Mouse (Mus musculus): ENCODE data around the gene Osm.
A peak's percentile ranks its signal among the peaks of the same experiment; 100 is the strongest.

Gene Osm

DNA sequence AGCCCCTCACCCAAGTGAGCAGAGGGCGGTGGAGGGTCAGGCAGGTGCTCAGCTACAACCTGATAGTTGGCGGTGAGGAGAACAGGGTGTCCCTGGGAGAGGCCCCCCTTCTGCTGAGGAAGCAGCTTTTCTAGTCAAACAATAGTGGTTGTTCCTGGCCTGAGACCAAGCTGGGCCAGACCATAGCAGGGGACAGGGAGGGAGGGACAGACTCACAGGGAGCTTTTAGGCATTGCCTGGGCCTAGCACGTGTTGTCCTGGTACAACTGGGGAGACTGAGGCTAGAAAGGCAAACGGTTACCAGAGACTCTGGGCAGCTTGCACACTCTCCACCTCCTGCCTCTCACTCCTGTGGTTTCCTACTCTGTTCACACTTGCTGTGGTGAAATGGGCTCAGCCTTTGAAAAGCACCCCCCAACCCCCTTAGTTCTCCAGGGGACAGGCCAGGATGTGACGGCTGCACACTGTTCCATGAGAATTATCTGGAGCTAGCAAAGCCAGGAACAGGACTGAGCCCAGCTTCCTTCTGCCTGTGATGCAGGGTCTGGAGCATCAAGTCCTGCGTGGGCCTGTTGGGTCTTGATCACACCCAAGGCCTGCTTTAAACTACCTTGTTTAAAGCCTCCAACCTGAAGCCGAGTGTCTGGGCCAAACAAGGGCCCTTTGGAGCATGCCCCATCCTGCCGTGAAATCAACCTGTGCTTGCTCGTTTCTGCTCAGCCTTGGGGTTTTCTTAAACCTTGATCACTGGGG, 19.8 kb upstream of the Osm start:
- DNase-seq (ENCODE audit: low spot score): no peak

DNA sequence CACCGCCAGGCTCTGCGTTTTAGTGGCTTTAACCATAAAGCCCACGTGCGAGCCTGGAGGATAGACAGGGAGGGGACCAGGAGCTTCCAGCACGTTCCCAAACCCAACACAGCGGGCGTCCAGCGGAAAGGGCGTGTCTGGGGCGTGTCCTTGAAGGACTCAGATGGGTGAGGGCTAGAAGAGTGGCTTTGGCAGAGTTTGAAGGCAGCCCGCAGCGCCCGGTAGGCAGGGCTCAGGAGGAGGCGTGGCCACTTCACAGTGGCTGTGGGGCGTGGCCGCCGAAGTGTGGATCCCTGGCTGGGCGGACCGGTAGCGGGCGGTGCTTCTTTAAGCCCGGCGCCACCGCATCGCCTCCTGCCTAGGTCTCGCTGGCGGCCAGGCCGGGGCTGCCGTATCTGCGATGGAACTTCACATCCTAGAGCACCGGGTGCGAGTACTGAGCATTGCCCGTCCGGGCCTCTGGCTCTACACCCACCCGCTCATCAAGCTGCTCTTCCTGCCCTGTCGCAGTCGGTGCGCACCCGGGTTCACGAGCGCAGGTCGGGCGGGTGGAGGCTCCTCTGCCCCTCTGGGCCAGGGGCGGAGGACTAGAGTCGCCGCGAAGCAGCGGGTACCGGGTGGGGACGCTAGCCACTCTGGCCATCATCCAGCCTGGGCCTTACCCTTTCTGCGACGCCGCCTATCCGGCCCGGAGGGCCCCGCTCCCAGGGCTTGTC, 18.1 kb upstream of the Osm start, which contains the start of gene Castor1:
Gene Castor1, plus strand, starts transcription at position 312 of the 716 bp plus-strand sequence.
- peak; percentile 80 for DNase-seq (ENCODE audit: low spot score)

DNA sequence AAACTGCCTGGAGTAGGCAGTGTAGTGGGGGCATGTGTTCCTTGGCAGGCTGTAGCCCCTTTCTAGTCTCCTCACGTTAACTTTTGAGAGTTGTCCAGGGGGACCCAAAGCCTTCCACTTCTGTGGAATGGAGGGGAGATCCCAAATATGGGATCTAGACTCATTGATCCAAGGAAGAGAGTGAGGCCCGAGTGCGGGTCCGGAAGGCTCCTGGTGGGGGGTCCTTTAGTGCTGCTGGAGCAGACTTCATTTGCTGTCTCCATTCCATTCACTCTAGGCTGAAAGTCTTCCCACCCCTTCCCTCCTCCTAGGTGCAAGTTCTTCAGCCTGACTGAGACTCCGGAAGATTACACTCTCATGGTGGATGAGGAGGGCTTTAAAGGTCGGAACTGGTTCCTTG, 17.6 kb upstream of the Osm start:
- no peak for DNase-seq (ENCODE audit: low spot score)

DNA sequence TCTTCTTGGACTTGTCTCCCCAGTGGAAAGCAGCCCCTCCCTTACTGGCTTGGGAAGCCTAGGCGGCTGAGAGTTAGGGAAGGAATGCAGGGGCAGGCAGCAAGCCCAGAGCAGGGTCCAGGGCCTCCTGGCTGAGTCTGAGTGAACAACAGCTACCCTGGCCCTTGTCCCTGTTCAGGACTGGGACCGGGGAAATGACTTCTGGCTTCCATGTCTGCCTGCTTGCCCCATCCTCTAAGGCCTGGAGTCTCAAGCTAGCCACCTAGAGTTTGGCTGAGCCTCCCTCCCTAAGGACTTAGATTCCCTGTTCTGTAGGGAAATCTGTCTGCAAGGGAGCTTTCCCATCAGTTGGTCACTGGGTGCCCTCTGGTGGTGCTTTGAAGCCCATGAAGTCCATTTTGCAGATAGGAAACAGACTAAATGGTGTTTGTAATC, 16.9 kb upstream of the Osm start:
- DNase-seq (ENCODE audit: low spot score): peak; percentile 76

DNA sequence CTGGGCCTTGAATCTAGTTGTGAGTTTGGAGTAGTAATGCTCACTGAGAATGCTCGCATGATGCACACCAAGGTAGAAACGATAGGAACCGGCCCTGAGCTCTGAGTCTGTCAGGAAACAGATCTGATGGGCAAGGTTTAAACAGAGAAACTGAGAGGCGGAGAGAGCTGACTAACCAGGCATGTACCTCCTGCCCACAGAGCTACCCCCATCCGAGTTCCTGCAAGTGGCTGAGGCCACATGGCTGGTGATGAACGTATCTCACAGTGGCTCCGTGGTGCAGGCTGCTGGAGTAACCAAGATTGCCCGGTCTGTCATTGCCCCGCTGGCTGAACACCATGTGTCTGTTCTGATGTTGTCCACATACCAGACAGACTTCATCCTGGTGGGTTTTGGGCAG, 16.3 kb upstream of the Osm start:
- no peak for DNase-seq (ENCODE audit: low spot score)

DNA sequence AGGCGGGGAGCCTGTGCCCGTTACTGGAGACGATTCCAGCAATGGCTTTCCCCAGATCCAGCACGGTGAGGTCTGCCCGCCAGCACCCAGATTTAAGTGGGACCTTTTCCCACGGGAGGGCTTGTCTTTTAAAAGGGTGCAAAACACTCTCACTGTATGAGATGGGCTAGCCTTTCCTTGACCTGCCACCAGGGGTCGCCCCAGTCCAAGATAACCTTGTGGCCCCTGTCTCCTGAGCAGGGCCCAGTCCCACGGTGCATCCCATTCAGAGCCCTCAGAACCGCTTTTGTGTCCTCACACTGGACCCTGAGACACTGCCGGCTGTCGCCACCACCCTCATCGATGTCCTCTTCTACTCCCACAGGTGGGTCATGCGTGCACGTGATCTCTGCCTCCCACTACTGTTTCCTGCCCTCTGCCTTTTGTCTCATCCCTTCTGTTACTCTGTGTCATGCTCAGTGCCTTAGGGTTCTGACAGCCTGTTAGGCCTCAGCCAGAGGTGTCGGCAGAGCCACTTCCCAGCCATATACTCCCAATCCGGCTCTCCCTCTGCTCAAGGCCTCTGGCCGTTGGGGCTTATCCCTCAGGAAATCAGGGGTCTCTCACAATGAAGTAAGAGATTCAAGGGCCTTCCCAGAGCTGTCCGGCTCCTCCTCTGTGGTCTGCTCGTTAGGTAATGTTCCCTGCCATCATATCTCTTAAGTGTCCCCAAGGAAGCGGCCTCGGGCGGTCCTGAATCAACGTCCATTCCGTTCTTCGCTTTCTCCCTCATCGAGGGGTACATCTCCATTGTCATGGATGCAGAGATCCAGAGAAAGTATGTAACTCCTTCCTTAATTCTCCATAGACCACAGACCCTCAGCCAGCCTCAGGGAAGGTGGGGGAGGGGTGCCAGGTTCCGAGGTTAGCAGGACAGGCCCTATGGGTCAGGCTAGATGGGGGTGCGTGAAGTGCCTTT, 15.5 kb upstream of the Osm start:
- peak; percentile 82 for DNase-seq (ENCODE audit: low spot score)

DNA sequence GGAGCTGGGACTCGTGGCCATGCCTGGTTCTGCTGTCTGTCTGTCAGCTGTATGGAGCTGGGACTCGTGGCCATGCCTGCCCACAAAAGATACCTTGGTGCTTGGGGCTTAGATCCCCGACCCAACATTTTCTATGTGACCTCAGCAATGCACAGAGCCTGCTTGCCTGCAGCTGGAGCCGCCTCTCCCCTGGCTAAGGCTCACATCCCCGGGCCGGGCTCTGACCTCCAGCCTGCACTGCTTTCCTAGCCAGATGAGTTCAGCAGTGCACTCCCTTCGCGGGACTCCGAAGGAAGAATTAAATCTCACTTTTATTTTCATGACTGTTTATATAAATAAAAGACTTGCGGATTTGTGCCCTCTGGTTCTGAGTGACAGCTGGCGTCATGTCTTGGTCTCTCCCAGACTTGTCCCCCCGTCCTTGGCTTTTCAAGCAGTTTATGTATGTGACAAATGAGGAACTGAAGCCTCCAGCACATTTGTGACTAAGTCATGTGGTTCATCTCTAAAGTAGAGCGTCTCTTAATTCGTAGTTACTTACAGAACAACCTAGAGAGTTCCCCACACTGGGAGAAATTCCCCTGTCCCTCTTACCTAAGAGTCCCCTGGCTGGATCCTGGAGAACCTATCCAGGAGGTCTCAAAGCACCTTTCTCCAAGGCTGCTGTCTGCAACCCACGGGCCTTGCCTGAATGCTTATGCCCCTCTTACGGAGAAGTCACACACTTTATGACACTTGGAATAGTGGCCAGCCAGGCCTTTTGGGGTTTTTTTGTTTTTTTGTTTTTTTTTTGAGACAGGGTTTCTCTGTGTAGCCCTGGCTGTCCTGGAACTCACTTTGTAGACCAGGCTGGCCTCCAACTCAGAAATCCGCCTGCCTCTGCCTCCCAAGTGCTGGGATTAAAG, 13.9 kb upstream of the Osm start:
- DNase-seq (ENCODE audit: low spot score): no peak

DNA sequence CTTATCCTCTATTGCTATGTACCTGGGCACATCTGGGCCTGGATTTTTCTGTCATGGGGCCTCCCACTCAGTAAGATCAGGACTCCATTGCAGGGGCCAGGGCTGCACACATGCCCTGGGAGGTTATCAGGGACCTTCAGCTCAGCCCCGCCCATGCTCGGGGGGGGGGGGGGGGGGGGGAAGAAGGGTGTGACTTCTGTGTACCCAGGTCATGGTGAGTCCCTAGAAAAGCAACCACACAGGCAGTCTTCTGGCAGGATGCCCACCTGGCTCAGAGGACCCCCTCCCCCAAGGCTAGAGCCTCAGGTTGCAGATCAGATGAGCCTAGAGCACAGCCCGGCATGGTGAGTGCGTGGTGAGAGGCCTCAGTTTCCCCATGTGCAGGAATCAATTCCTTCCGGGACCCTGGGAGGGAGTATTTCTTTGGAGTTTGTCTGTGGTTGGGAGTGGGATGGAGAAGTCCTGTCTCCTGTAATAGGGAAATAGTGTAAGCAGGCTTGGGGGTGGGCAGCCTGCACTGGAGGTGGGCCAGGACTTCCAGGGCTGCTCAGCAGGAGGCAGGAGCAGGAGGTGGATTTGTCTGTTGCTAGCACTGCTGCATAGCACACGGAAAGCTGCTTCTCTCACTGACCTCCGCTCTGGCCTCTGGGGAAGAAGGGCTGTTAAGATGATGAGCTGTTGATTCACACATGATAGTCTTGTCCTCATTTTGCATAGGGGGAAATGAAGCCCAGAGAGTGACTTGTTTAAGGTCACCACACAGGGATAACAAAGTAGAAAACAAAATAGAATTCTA, 12.6 kb upstream of the Osm start:
- DNase-seq (ENCODE audit: low spot score): no peak

DNA sequence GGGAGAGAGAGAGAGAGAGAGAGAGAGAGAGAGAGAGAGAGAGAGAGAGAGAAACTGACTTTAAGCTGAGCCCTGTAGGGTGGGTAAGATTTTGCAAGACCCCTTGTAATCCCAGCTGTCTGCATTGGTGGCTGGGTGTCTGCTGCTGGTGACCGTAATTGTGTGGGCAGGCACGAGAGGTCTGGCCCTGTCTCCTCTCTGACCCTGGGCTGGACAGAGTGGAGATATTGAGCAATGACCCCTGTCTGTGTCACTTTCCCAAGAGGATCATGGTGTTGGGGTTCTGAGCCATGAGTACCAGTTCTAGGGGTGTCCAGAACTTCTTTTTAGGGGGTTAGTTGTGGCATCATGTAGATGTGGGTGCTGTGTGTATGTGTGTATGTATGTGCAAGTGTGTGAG, 12.0 kb upstream of the Osm start:
- no peak for DNase-seq (ENCODE audit: low spot score)

DNA sequence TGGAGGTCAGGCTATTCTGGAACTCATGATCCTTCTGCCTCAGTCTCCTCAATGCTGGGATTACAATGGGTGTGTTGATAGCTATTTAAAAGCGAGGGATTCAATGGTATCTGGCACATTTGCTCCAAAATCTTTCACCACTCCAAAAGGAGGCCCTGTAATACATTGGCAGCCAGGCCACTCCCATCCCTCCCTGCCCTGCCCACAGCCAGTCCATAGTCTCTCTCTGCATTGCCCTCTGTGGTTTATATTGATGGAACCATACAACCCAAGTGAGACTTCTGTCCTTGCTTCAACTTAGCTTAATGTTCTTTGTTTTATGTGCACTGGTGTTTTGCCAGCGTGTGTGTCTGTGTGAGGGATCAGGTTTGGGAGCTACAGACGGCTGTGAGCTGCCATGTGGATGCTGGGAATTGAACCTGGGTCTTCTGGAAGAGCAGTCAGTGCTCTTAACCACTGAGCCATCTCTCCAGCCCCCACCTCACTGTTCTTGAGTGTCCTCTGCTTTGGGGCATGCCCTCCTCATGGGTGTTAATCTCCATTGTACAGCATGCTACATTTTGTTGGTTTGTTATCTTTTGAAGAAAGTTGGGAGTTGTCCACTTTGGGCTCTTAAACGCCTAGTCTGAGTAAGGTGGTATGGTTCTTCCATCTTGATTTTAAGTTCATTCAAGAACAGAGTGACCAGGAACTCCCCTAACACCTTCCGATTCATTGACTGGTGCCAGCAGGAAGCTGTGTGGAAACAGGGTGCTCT, 9.5 kb upstream of the Osm start:
- no peak for DNase-seq (ENCODE audit: low spot score)

DNA sequence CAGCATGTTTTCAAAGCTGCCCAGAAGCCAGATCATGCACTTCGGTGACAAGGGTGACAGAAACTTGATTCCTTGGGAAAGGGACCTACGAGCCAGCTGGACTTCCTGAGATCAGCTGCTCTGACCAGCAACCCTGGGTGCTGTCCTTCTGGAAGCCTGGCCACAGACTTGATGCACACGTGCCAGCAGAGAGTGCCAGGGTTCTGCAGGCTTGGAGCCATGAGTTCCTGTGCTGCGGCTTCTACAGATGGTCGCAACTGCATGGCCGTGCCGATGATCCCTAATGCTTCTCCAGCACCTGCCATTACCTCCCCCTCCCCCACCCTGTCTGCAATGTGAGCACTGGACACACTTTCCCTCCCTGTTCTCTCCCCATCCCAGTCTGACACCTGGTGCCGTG, 7.8 kb upstream of the Osm start:
- peak; percentile 21 for DNase-seq (ENCODE audit: low spot score)

DNA sequence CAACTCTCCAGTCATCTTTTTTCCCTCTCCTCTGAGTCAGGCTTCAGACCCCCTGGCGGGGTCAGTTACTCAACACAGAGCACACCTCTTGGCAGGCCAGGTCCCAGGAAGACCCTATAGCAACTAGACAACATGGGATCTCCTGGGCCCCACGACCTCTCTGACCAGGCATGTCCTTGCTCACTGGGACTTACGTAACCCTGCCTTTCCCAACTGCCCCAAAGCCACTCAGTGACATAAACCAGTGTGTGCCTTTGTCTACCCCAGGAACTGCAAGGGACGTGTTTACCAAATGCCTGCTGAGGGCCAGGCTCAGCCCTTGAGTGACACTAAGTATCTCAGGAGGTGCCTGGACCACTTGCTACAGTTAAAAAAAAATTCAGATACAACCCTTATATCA, 6.4 kb upstream of the Osm start:
- no peak for DNase-seq (ENCODE audit: low spot score)

DNA sequence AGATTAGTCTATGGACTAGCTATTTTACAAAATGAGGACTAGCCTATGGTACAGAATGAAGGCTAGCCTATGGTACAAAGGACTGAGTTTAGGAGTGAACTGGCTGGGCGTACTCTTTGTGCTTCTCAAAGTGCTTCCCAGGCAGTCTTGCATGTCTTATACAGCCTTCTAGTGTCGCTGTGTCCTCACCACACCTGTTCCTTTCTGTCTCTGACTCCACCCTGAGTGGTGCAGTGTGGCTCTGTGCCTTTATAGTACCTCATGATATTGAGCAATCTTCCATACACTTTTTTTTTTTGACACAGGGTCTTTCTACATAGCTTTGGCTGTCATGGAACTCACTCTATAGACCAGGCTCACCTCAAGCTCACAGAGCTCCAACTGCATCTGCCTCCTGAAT, 4.8 kb upstream of the Osm start:
- DNase-seq (ENCODE audit: low spot score): no peak

DNA sequence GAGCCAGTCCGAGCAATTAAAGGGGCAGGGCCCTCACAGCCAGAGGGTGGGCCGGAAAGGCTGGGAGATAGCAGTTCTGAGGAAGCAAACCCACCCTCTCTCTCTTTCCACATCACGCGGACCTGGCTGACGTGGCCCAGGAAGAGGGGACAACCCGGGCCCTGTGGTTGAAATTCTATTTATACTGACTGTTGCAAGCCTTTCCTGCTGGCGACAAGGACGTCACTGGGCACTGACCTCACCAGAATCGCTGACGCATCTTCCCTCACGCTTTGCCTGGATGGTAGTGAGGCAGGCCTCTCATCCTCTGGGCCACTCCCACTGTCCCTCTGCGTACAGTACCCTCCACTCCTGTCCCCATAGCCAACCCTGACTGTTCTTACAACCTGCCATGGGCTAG, 3.6 kb upstream of the Osm start:
- no peak for DNase-seq (ENCODE audit: low spot score)

DNA sequence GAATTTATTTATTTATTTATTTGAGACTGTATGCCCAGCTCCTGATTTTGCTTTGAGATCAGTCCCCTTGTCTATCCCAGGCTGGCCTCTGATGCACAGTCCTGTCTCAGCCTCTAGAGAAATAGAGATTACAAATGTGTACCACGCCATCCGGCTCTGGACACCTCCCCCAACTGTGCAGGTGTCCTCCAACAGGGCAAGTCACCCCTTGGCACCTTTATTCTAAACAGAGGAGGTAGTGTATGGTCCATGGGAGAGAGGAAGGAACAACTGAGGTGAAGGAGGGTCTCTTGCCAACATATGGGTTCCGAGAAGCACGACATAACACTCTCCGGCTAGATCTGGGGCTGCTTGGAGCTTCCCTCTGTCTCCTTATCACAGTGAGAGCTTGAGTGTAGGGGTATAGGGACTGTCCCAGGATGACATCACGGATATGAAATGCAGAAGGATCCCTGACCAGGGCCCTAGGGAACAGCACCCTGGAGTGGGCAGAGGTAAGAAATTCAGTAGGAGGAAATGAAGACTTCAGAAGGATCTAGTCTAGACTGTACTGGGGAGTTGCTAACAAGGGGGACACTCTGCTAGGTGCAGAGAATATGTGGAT, 1.1 kb upstream of the Osm start:
- no peak for DNase-seq (ENCODE audit: low spot score)

DNA sequence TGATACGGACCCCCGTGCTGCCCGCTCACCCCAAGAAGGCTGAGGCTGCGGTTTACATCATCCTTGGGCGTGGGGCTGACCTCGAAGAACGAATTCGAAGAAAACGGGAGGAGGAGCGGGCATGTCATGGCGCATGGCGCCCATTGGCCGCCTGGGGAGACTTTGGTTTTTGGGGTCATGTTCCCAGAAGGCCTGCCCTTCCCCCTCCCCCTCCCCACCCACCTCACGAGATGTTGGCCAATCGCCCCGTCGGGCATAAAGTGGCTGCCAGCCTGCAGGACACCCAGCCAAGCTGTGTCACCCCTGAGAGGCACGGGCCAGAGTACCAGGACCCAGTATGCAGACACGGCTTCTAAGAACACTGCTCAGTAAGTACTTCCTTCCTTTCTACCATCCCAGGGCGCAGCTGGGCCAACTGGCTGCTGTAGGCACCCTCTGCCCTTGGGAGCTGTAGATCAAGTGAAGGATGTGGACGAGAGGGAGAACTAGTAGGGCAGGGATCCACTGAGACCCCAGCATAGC, 387 bp downstream of the Osm start:
- no peak for DNase-seq (ENCODE audit: low spot score)

DNA sequence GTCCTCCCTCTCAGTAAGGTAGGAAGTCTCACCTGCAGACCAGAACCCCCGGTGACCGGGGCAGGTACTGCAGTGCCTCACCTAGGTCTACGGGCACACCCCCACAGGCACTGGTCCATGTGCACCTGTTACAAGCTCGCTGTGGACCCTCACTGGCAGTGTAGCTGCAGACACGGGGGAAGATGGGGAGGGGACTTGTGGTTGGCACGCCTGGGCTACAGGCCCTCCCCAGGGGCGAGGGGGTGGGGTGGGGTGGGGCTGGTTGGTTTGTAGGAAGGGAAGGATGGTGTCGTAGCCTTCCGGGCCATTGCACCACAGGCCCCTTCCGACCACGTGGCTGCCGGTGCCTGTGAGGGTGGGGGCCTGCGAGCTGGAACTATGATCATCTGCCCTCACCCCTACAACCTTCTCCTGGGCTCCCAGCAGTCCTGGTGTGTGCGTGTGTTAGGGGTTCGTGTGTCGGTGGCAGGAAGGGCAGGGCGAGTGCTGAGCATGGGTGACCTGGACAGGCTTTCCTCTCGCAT, 1.2 kb downstream of the Osm start:
- no peak for DNase-seq (ENCODE audit: low spot score)

DNA sequence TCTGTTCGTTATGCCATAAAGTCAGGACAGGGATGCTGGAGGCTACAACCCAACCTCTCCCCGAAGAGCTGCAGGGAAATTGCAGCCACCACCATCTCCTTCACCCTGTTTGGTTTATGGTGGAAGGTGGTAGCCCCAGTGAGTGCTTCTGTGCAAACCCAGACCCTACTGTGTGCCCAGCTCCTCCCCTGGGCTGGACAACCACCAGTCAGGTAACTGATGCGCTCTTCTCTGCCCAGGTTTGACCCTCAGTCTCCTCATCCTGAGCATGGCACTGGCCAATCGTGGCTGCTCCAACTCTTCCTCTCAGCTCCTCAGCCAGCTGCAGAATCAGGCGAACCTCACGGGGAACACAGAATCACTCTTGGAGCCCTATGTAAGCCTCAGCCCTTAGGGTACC, 1.9 kb downstream of the Osm start:
- DNase-seq (ENCODE audit: low spot score): no peak

DNA sequence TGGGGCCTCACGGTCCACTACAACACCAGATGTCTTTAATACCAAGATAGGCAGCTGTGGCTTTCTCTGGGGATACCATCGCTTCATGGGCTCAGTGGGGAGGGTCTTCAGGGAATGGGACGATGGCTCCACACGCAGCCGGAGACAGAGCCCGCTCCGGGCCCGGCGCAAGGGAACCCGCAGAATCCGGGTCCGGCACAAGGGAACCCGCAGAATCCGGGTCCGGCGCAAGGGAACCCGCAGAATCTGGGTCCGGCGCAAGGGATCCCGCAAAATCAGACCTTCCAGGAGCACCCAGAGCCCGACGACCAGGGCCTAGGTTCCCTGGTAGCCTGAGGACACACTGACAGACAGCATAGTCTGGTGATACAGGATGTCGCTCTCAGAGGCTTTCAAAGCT, 3.5 kb downstream of the Osm start:
- DNase-seq (ENCODE audit: low spot score): no peak

All from retina, embryonic 14.5 days (tissue).